Mouse (Mus musculus): ENCODE measurements around the gene Ick. TPM values are rescaled to one million over a fixed set of nuclear protein-coding genes. Genes with fewer than 3 reads are reported as not detected.

Ick gene
- polyA plus RNA-seq, 1 experiment from 2014 or later, result 29.3 TPM

- H3K36me3 ChIP-seq (ENCODE audit: control insufficient read depth, insufficient read depth, low read length), result peaks cover 53% of the 10 kb centered on the region
- H3K27ac ChIP-seq (ENCODE audit: low read depth, low read length), result no peak overlapping the region
Measured at GRCm38 (mm10) chr9:78095686-78096085, 13.3 kb upstream of the Ick start.

GRCm38 (mm10) chr9:78096376-78096775, 12.6 kb upstream of the Ick start:
- Histone ChIP-seq H3K36me3 (ENCODE audit: control insufficient read depth, insufficient read depth, low read length) (peaks cover 59% of the 10 kb centered on the region), H3K4me2 (replicated peaks; ENCODE audit: low read depth, low read length) (no peak overlapping the region), H3K9ac (ENCODE audit: low read depth, low read length) (no peak overlapping the region), H3K27ac (ENCODE audit: low read depth, low read length) (no peak overlapping the region), H3K9me3 (ENCODE audit: control insufficient read depth, low read length) (peaks cover 11% of the 10 kb centered on the region; the same call in 1 of the 2 replicates), H3K4me1 (ENCODE audit: control insufficient read depth, insufficient read depth, low read length) (no peaks in the 10 kb centered on the region), H3K4me3 (ENCODE audit: low read length) (no peak overlapping the region), H3K27me3 (ENCODE audit: control insufficient read depth, insufficient read depth, low read length) (no peaks in the 10 kb centered on the region)
- WGBS, result 97% methylated on average over 5 of the region's 6 CpGs
- ATAC-seq (ENCODE audit: low FRiP score, low TSS enrichment), result no peak

More at GRCm38 (mm10) chr9:78095686-78096085, 13.3 kb upstream of the Ick start:
- no peak for ATAC-seq (ENCODE audit: low FRiP score, low TSS enrichment)
- Histone ChIP-seq H3K4me3 (ENCODE audit: low read length) (no peak overlapping the region), H3K4me2 (replicated peaks; ENCODE audit: low read depth, low read length) (no peak overlapping the region), H3K9ac (ENCODE audit: low read depth, low read length) (no peak overlapping the region), H3K4me1 (ENCODE audit: control insufficient read depth, insufficient read depth, low read length) (no peaks in the 10 kb centered on the region), H3K9me3 (ENCODE audit: control insufficient read depth, low read length) (peaks cover 11% of the 10 kb centered on the region; the same call in 1 of the 2 replicates), H3K27me3 (ENCODE audit: control insufficient read depth, insufficient read depth, low read length) (no peaks in the 10 kb centered on the region)
- 95% methylated on average over 12 of the region's 12 CpGs for WGBS

GRCm38 (mm10) chr9:78100956-78101355, 8.0 kb upstream of the Ick start:
- no peak overlapping the region for H3K27ac ChIP-seq (ENCODE audit: low read depth, low read length)
- no peak for ATAC-seq (ENCODE audit: low FRiP score, low TSS enrichment)
- H3K36me3 ChIP-seq (ENCODE audit: control insufficient read depth, insufficient read depth, low read length), result peaks cover 48% of the 10 kb centered on the region
- no peaks in the 10 kb centered on the region; the same call in 1 of the 2 replicates for H3K4me1 ChIP-seq (ENCODE audit: control insufficient read depth, insufficient read depth, low read length)
- 86% methylated on average over 5 of the region's 5 CpGs for WGBS
- H3K9me3 ChIP-seq (ENCODE audit: control insufficient read depth, low read length), result peaks cover 11% of the 10 kb centered on the region; the same call in 1 of the 2 replicates
- H3K4me2 ChIP-seq (replicated peaks; ENCODE audit: low read depth, low read length), result no peak overlapping the region
- H3K4me3 ChIP-seq (ENCODE audit: low read length), result no peak overlapping the region
- H3K27me3 ChIP-seq (ENCODE audit: control insufficient read depth, insufficient read depth, low read length), result no peaks in the 10 kb centered on the region
- H3K9ac ChIP-seq (ENCODE audit: low read depth, low read length), result no peak overlapping the region

GRCm38 (mm10) chr9:78101431-78101830, 7.6 kb upstream of the Ick start:
- WGBS, result 73% methylated on average over 4 of the region's 4 CpGs

GRCm38 (mm10) chr9:78103965-78104560, 4.9 kb upstream of the Ick start:
- peaks cover 3% of the 10 kb centered on the region; the same call in 1 of the 2 replicates for H3K4me1 ChIP-seq (ENCODE audit: control insufficient read depth, insufficient read depth, low read length)
- WGBS, result 87% methylated on average over 8 of the region's 8 CpGs
- H3K4me3 ChIP-seq (ENCODE audit: low read length), result no peak overlapping the region
- no peak overlapping the region for H3K9ac ChIP-seq (ENCODE audit: low read depth, low read length)
- no peaks in the 10 kb centered on the region for H3K27me3 ChIP-seq (ENCODE audit: control insufficient read depth, insufficient read depth, low read length)
- H3K36me3 ChIP-seq (ENCODE audit: control insufficient read depth, insufficient read depth, low read length), result peaks cover 21% of the 10 kb centered on the region
- no peak for ATAC-seq (ENCODE audit: low FRiP score, low TSS enrichment)
- no peak overlapping the region for H3K4me2 ChIP-seq (replicated peaks; ENCODE audit: low read depth, low read length)
- H3K9me3 ChIP-seq (ENCODE audit: control insufficient read depth, low read length), result no peaks in the 10 kb centered on the region
- H3K27ac ChIP-seq (ENCODE audit: low read depth, low read length), result no peak overlapping the region

More at GRCm38 (mm10) chr9:78101431-78101830, 7.6 kb upstream of the Ick start:
- Histone ChIP-seq H3K4me3 (ENCODE audit: low read length) (no peak overlapping the region), H3K9me3 (ENCODE audit: control insufficient read depth, low read length) (peaks cover 10% of the 10 kb centered on the region; the same call in 1 of the 2 replicates), H3K27me3 (ENCODE audit: control insufficient read depth, insufficient read depth, low read length) (no peaks in the 10 kb centered on the region), H3K9ac (ENCODE audit: low read depth, low read length) (no peak overlapping the region), H3K27ac (ENCODE audit: low read depth, low read length) (no peak overlapping the region), H3K36me3 (ENCODE audit: control insufficient read depth, insufficient read depth, low read length) (peaks cover 46% of the 10 kb centered on the region), H3K4me2 (replicated peaks; ENCODE audit: low read depth, low read length) (no peak overlapping the region), H3K4me1 (ENCODE audit: control insufficient read depth, insufficient read depth, low read length) (peaks cover 3% of the 10 kb centered on the region; the same call in 1 of the 2 replicates)
- no peak for ATAC-seq (ENCODE audit: low FRiP score, low TSS enrichment)

GRCm38 (mm10) chr9:78104973-78105372, 4.0 kb upstream of the Ick start:
- no peak overlapping the region for H3K4me3 ChIP-seq (ENCODE audit: low read length)
- peaks cover 15% of the 10 kb centered on the region; the same call in 1 of the 2 replicates for H3K36me3 ChIP-seq (ENCODE audit: control insufficient read depth, insufficient read depth, low read length)
- no peaks in the 10 kb centered on the region for H3K27me3 ChIP-seq (ENCODE audit: control insufficient read depth, insufficient read depth, low read length)
- no peak overlapping the region for H3K27ac ChIP-seq (ENCODE audit: low read depth, low read length)
- H3K9me3 ChIP-seq (ENCODE audit: control insufficient read depth, low read length), result no peaks in the 10 kb centered on the region
- H3K9ac ChIP-seq (ENCODE audit: low read depth, low read length), result no peak overlapping the region
- peaks cover 3% of the 10 kb centered on the region; the same call in 1 of the 2 replicates for H3K4me1 ChIP-seq (ENCODE audit: control insufficient read depth, insufficient read depth, low read length)
- no peak overlapping the region for H3K4me2 ChIP-seq (replicated peaks; ENCODE audit: low read depth, low read length)
- WGBS, result 64% methylated on average over 6 of the region's 6 CpGs
- no peak for ATAC-seq (ENCODE audit: low FRiP score, low TSS enrichment)

- 69% methylated on average over 6 of the region's 6 CpGs for WGBS
- no peaks in the 10 kb centered on the region for H3K9me3 ChIP-seq (ENCODE audit: control insufficient read depth, low read length)
- ATAC-seq (ENCODE audit: low FRiP score, low TSS enrichment), result no peak
Measured at GRCm38 (mm10) chr9:78105501-78105932, 3.5 kb upstream of the Ick start.

GRCm38 (mm10) chr9:78106821-78107220, 2.2 kb upstream of the Ick start:
- peaks cover 3% of the 10 kb centered on the region; the same call in 1 of the 2 replicates for H3K36me3 ChIP-seq (ENCODE audit: control insufficient read depth, insufficient read depth, low read length)
- no peak overlapping the region for H3K9ac ChIP-seq (ENCODE audit: low read depth, low read length)
- H3K4me1 ChIP-seq (ENCODE audit: control insufficient read depth, insufficient read depth, low read length), result peaks cover 3% of the 10 kb centered on the region; the same call in 1 of the 2 replicates
- no peak overlapping the region for H3K27ac ChIP-seq (ENCODE audit: low read depth, low read length)
- ATAC-seq (ENCODE audit: low FRiP score, low TSS enrichment), result no peak
- no peak overlapping the region; the same call in 1 of the 2 replicates for H3K4me3 ChIP-seq (ENCODE audit: low read length)
- no peaks in the 10 kb centered on the region for H3K9me3 ChIP-seq (ENCODE audit: control insufficient read depth, low read length)
- no peaks in the 10 kb centered on the region for H3K27me3 ChIP-seq (ENCODE audit: control insufficient read depth, insufficient read depth, low read length)
- WGBS, result 54% methylated on average over 4 of the region's 4 CpGs
- peak overlapping the region; percentile 57; the same call in 1 of the 2 replicates for H3K4me2 ChIP-seq (replicated peaks; ENCODE audit: low read depth, low read length)

More at GRCm38 (mm10) chr9:78105501-78105932, 3.5 kb upstream of the Ick start:
- H3K4me2 ChIP-seq (replicated peaks; ENCODE audit: low read depth, low read length), result no peak overlapping the region
- no peak overlapping the region for H3K9ac ChIP-seq (ENCODE audit: low read depth, low read length)
- H3K36me3 ChIP-seq (ENCODE audit: control insufficient read depth, insufficient read depth, low read length), result peaks cover 11% of the 10 kb centered on the region; the same call in 1 of the 2 replicates
- H3K4me3 ChIP-seq (ENCODE audit: low read length), result no peak overlapping the region
- no peak overlapping the region for H3K27ac ChIP-seq (ENCODE audit: low read depth, low read length)
- no peaks in the 10 kb centered on the region for H3K27me3 ChIP-seq (ENCODE audit: control insufficient read depth, insufficient read depth, low read length)
- peaks cover 3% of the 10 kb centered on the region; the same call in 1 of the 2 replicates for H3K4me1 ChIP-seq (ENCODE audit: control insufficient read depth, insufficient read depth, low read length)

GRCm38 (mm10) chr9:78107582-78107911, 1.4 kb upstream of the Ick start:
- Histone ChIP-seq H3K27ac (ENCODE audit: low read depth, low read length) (no peak overlapping the region; the same call in 1 of the 2 replicates), H3K4me3 (ENCODE audit: low read length) (peak overlapping the region; percentile 85), H3K27me3 (ENCODE audit: control insufficient read depth, insufficient read depth, low read length) (no peaks in the 10 kb centered on the region), H3K4me2 (replicated peaks; ENCODE audit: low read depth, low read length) (peak overlapping the region; percentile 57), H3K36me3 (ENCODE audit: control insufficient read depth, insufficient read depth, low read length) (peaks cover under 1% of the 10 kb centered on the region; the same call in 1 of the 2 replicates), H3K9me3 (ENCODE audit: control insufficient read depth, low read length) (no peaks in the 10 kb centered on the region), H3K9ac (ENCODE audit: low read depth, low read length) (peak overlapping the region; percentile 91; the same call in 1 of the 2 replicates), H3K4me1 (ENCODE audit: control insufficient read depth, insufficient read depth, low read length) (peaks cover 3% of the 10 kb centered on the region; the same call in 1 of the 2 replicates)
- WGBS, result 17% methylated on average over 6 of the region's 6 CpGs
- ATAC-seq (ENCODE audit: low FRiP score, low TSS enrichment), result no peak

All from kidney, embryonic 14.5 days (tissue).